Mouse (Mus musculus) neural tube, embryonic 13.5 days (tissue): ENCODE results near the gene Neurl1a. TPM values are rescaled to one million over a fixed set of nuclear protein-coding genes. Genes with fewer than 3 reads are reported as not detected.

ENCODE experiments used
- ATAC-seq: fragments of 200-750 bp; cut with Nextera tagmentation; 2 replicates; pipeline ENCODE4 v1.8.0; 2017; ENCODE audit warnings: low read depth, mild to moderate bottlenecking, moderate TSS enrichment, moderate library complexity
- H3K27ac ChIP-seq: fragments of 300-500 bp; sonication (generic); replicated peaks from 2 replicates; pipeline ENCODE4 v1.5.1; 2015; ENCODE audit warnings: moderate library complexity, mild to moderate bottlenecking, inconsistent platforms
- H3K27me3 ChIP-seq: fragments of 300-500 bp; sonication (generic); 2 replicates; pipeline ENCODE4 v1.6.1; 2015; ENCODE audit warnings: mild to moderate bottlenecking, inconsistent platforms
- H3K36me3 ChIP-seq: fragments of 300-500 bp; sonication (generic); 2 replicates; pipeline ENCODE4 v1.6.1; 2015; ENCODE audit warnings: mild to moderate bottlenecking, inconsistent platforms
- H3K4me1 ChIP-seq: fragments of 300-500 bp; sonication (generic); replicated peaks from 2 replicates; pipeline ENCODE4 v1.6.1; 2015; ENCODE audit warnings: inconsistent platforms
- H3K4me2 ChIP-seq: fragments of 300-500 bp; sonication (generic); 2 replicates; pipeline ENCODE4 v1.6.1; 2015; ENCODE audit warnings: inconsistent platforms, mild to moderate bottlenecking, moderate library complexity
- H3K4me3 ChIP-seq: fragments of 300-500 bp; sonication (generic); 2 replicates; pipeline ENCODE4 v1.5.1; 2015; ENCODE audit warnings: mild to moderate bottlenecking, inconsistent platforms
- H3K9ac ChIP-seq: fragments of 300-500 bp; sonication (generic); 2 replicates; pipeline ENCODE4 v1.6.1; 2015; ENCODE audit warnings: moderate library complexity, mild to moderate bottlenecking, inconsistent platforms
- H3K9me3 ChIP-seq: fragments of 300-500 bp; sonication (generic); 2 replicates; pipeline ENCODE4 v1.6.1; 2016; ENCODE audit warnings: inconsistent platforms
- WGBS: fragments of 180-500 bp; shearing (Covaris S2); methylation state at CpG from one replicate; pipeline ENCODE4 v1.1.7; 2015; 5-methylcytosine and 5-hydroxymethylcytosine counted together
- polyA plus RNA-seq: library from polyadenylated mRNA; unstranded; fragments of >200 nt; fragmentation: Nextera tagmentation; extraction: Ambion mirVana; gene quantifications from 2 replicates; pipeline ENCODE4 v1.2.1, GENCODE M21; 2015

Gene Neurl1a
- polyA plus RNA-seq, 1 experiment from 2014 or later: 7.6 TPM

DNA sequence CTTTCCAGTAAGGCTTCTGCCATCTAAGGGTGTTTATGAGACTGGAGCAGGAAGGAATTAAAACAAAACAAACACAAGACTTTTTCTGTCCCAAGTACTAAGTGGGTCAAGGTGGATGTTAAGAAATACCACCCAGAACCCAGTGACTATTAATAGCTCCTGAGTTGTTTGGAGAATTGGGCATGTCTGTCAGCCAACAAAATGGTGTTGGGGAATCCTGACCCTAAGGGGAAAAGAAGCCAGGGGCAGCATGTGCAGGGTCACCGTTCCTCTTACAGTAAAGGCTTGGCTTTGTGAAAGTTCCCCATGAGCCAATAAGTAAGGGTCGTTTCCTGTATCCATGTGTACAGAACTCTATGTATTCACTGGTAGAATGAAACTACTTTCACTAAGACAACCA, 76.4 kb downstream of the Neurl1a start:
- H3K9me3 ChIP-seq: no peaks in the 10 kb centered on the region
- H3K4me1 ChIP-seq: peaks cover 15% of the 10 kb centered on the region
- no peak for ATAC-seq
- H3K27me3 ChIP-seq: peaks cover 46% of the 10 kb centered on the region
- no peak overlapping the region for H3K4me2 ChIP-seq
- WGBS: 72% methylated on average over 2 of the region's 2 CpGs
- no peak overlapping the region for H3K27ac ChIP-seq
- no peak overlapping the region for H3K9ac ChIP-seq
- no peaks in the 10 kb centered on the region for H3K36me3 ChIP-seq
- H3K4me3 ChIP-seq: no peak overlapping the region

DNA sequence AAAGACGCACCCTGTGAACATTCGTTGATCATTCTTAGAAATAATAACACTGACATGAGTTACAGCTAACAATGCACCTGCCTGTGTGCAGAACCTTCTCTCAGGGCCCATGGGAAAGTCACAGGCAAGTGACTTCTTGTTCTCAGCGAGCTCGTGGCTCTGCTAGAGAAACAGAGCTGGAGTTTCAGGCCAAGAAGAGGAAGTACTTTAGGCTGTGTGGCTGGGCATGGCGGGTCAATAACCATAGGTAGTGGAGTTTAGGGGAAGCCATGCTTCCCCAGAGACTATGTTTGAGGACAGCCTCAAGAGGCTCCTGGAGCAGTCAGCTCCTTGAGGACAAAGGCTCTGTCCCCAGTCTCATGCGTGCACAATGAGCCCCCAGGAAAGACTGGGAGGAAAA, 77.3 kb downstream of the Neurl1a start:
- no peak for ATAC-seq
- peaks cover 11% of the 10 kb centered on the region for H3K4me1 ChIP-seq
- H3K4me3 ChIP-seq: no peak overlapping the region
- no peak overlapping the region for H3K27ac ChIP-seq
- no peaks in the 10 kb centered on the region for H3K36me3 ChIP-seq
- H3K27me3 ChIP-seq: peaks cover 44% of the 10 kb centered on the region
- WGBS: 79% methylated on average over 6 of the region's 6 CpGs
- no peak overlapping the region for H3K9ac ChIP-seq
- no peak overlapping the region for H3K4me2 ChIP-seq
- no peaks in the 10 kb centered on the region for H3K9me3 ChIP-seq

DNA sequence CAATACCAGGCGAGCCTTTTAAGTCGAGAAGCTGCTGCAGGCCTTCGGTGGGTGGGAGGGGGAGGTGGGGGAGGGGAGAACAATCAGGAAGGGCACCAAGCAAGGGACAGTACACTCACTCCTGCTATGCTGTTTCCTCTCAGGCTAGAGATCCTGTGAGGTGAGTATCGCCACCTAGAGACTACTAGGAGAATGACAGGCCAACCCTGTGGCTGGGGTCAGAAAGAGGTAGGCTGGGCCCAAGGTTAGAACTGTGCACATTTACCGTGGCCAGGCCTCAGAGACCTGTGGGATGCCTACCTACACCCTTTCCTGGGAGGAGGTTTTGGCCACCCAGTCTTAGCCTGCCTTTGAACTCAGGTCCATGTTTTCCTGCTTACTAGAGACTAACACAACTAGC, 81.0 kb downstream of the Neurl1a start:
- Histone ChIP-seq H3K27ac (no peak overlapping the region), H3K36me3 (no peaks in the 10 kb centered on the region), H3K4me2 (no peak overlapping the region), H3K4me1 (peaks cover 2% of the 10 kb centered on the region; the same call in 1 of the 2 replicates), H3K9me3 (no peaks in the 10 kb centered on the region), H3K27me3 (peaks cover 7% of the 10 kb centered on the region), H3K4me3 (no peak overlapping the region), H3K9ac (no peak overlapping the region)
- WGBS: 3% methylated on average over 5 of the region's 5 CpGs
- no peak for ATAC-seq

DNA sequence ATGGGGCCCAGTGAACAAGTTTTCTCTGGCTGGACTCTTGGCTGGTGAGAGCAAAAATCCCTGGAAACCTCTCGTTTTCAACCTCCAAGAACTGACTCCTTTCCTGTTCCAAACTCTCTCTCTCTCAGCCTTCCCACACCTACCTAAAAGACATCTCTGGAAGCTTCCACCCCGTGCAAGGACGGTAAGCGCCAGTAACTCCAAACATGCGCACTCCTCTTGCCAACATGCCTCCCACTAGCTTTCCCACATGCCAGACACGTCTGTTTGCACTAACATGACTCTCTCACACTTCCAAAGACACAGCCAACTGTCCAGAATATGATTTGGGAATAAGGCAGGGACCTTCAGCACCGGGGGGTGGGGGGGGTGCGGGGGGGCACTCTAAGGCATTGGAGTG, 82.6 kb downstream of the Neurl1a start:
- no peaks in the 10 kb centered on the region for H3K9me3 ChIP-seq
- H3K27me3 ChIP-seq: no peaks in the 10 kb centered on the region
- no peak overlapping the region for H3K9ac ChIP-seq
- H3K4me2 ChIP-seq: no peak overlapping the region
- H3K27ac ChIP-seq: no peak overlapping the region
- peaks cover 4% of the 10 kb centered on the region; the same call in 1 of the 2 replicates for H3K4me1 ChIP-seq
- H3K4me3 ChIP-seq: no peak overlapping the region
- ATAC-seq: no peak
- WGBS: 84% methylated on average over 8 of the region's 8 CpGs
- no peaks in the 10 kb centered on the region for H3K36me3 ChIP-seq

DNA sequence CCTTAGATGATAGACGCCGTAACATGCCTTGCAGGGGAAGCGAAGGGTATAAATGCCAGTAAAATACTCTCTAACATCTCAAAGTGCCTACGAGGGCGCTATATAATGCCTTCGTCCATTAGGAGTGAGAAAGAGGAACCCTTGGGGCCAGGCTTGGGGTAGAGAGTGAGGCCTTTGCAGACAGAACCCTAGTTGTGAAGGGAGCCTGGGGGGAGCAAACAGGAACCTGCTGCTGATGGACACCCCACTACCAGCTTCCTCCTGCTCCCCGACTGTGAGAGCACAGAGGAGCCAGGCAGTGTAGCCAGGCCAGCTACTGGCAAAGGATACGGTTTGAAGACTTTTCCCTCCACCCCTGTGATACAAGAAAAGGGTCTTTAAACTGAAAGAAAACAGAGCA, 85.0 kb downstream of the Neurl1a start:
- 89% methylated on average over 8 of the region's 8 CpGs for WGBS
- Histone ChIP-seq H3K9me3 (no peaks in the 10 kb centered on the region), H3K4me1 (peaks cover 4% of the 10 kb centered on the region; the same call in 1 of the 2 replicates)

DNA sequence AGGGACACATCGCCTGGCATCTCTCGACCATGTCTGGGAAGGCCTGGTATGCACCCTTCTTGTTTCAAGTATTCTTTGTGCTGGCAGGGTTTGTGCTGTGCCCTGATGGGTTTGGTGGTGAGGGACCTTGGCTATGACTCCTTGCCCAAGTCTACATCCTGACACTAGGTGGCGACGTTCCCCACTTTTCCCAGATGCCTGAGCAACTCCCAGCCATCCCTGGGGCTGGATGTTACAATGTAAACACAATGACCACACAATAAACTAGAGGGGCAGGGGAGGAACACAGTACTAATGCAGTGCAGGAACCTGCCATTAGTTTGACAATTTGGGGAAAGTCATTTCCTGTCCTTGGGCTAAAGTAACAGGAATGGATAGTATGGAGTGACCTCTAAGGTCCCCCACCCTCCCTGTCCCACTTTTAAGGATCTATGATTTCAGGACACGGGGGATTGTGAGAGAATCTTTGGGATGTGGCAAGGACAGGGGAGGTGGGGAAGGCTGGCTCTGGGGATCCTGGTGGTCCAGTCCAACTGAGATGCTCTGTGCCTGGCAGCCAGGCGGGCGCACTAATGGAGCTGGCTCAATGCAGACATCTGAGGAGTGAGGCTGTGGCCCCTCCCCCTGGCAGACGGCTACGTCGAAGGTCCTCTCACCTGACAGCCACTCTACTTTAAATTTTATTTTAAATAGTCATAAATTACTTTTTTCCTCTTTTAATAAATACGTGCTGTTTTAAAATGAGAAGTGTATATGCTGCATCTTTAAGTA, 85.9 kb downstream of the Neurl1a start:
- ATAC-seq: peak; percentile 62
- no peak overlapping the region for H3K9ac ChIP-seq
- H3K36me3 ChIP-seq: peaks cover 27% of the 10 kb centered on the region
- H3K4me2 ChIP-seq: no peak overlapping the region
- WGBS: 47% methylated on average over 11 of the region's 11 CpGs
- peaks cover 4% of the 10 kb centered on the region; the same call in 1 of the 2 replicates for H3K4me1 ChIP-seq
- H3K9me3 ChIP-seq: no peaks in the 10 kb centered on the region
- H3K4me3 ChIP-seq: no peak overlapping the region
- no peak overlapping the region for H3K27ac ChIP-seq
- no peaks in the 10 kb centered on the region for H3K27me3 ChIP-seq

More for the DNA sequence above, 85.0 kb downstream of the Neurl1a start:
- Histone ChIP-seq H3K27me3 (no peaks in the 10 kb centered on the region), H3K4me2 (no peak overlapping the region), H3K4me3 (no peak overlapping the region), H3K36me3 (peaks cover 23% of the 10 kb centered on the region), H3K9ac (no peak overlapping the region), H3K27ac (no peak overlapping the region)
- ATAC-seq: no peak

DNA sequence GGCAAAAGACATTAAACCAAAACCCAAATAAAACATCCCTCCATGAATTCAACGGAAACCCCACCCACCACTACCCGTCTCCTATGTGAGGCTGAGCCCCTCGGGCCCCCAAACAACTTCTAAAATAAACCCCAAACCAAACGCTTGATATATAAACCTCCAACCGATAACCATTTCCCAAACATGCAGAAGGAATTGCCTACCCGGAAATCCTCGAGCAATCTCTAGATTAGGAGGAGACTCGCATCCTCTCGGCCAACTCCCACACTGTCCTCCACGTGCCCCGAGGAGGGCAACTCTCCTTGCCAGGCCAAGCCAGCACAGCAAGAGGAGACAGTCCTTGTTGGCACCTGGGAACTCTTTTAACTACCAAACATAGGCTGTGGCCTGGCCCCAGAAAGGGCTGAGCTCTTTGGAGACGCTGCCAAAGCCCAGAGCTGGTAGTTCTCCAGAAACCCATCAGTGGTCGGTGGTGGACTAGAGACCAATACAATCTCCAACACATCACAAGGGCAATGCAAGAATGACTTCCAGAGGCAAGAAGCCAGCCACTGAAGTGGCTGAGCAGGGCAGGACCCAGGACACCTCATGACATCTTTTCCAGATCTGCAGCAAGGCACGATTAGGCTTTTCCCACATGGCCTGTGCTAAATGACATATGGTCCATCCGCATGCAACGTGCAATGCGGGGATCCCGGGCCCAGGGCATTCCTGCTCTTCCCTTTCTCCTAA, 87.6 kb downstream of the Neurl1a start:
- H3K27me3 ChIP-seq: no peaks in the 10 kb centered on the region
- no peak overlapping the region for H3K9ac ChIP-seq
- 91% methylated on average over 18 of the region's 18 CpGs for WGBS
- H3K9me3 ChIP-seq: no peaks in the 10 kb centered on the region
- ATAC-seq: no peak
- no peak overlapping the region for H3K4me2 ChIP-seq
- H3K4me1 ChIP-seq: peaks cover 4% of the 10 kb centered on the region; the same call in 1 of the 2 replicates
- H3K4me3 ChIP-seq: no peak overlapping the region
- no peak overlapping the region for H3K27ac ChIP-seq
- peaks cover 29% of the 10 kb centered on the region for H3K36me3 ChIP-seq

DNA sequence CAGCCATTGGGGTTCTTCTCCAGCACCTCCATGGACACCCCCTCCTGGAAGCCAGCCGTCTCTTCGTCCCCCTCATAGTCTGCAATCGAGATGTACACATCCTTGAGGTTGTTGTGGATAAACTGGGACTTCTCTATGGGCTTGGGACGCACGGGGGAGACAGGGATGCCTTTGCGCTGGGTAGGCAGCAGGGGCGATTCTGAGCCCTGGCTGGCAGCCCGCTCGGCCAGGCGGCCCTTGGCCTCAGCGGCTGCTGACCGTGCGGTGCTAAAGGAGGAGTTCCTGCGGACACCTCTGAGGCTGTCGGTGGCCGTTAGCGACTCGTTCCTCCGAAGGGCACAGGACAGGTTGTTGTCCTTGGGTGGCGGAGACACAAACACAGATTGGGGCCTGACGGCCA, 88.4 kb downstream of the Neurl1a start:
- Histone ChIP-seq H3K27ac (no peak overlapping the region), H3K9me3 (no peaks in the 10 kb centered on the region), H3K36me3 (peaks cover 29% of the 10 kb centered on the region), H3K4me1 (peaks cover 4% of the 10 kb centered on the region; the same call in 1 of the 2 replicates), H3K4me3 (no peak overlapping the region), H3K27me3 (no peaks in the 10 kb centered on the region), H3K9ac (no peak overlapping the region), H3K4me2 (no peak overlapping the region)
- ATAC-seq: no peak
- 89% methylated on average over 21 of the region's 21 CpGs for WGBS

DNA sequence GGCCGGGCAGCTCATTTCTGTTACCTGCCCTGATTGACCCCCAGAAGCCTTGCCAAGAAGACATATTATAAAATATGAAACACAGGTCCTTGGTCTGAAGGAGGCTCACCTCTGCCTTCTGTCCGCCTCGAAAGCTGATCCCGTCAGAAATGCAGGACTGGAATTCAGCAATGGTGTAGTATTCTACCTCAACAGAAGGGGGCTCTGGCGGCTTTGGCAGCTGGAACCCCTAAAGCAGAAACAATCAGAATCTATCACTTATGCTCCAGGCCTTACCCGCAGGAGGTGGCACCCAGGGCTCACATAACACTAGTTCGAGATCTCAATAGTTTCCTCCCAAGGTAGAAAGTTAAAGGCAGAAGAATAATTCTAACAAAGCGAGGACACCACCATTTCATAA, 91.1 kb downstream of the Neurl1a start:
- 52% methylated on average over 8 of the region's 8 CpGs for WGBS
- Histone ChIP-seq H3K36me3 (peaks cover 46% of the 10 kb centered on the region), H3K4me2 (no peak overlapping the region), H3K4me3 (no peak overlapping the region), H3K4me1 (0 out of 2 replicates have a peak, but pooled peaks cover under 1% of the 10 kb centered on the region), H3K9me3 (no peaks in the 10 kb centered on the region), H3K27me3 (no peaks in the 10 kb centered on the region), H3K9ac (no peak overlapping the region), H3K27ac (no peak overlapping the region)
- ATAC-seq: no peak

DNA sequence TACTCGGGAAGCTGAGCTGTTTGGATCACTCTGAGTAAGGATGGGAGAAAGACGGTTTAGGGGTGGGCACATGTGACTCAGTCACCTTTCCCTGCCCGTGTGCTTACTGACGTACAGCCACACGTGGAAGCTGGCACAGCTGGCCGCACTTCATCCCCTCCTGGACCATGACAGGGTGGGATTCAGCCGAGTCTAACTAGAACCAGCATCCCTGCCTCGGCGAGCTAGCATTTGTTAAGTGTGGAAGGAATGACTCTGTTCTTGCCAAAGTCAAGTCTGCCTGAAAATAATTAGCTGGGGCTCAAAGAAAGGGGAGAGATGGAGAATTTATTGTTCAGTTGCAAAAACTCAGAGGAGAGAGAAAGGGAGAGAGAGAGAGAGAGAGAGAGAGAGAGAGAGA, 91.9 kb downstream of the Neurl1a start:
- peaks cover 46% of the 10 kb centered on the region for H3K36me3 ChIP-seq
- H3K4me2 ChIP-seq: no peak overlapping the region
- ATAC-seq: no peak
- WGBS: 83% methylated on average over 9 of the region's 9 CpGs
- H3K9ac ChIP-seq: no peak overlapping the region
- no peak overlapping the region for H3K27ac ChIP-seq
- H3K27me3 ChIP-seq: no peaks in the 10 kb centered on the region
- no peaks in the 10 kb centered on the region for H3K9me3 ChIP-seq
- H3K4me3 ChIP-seq: no peak overlapping the region
- H3K4me1 ChIP-seq: no peaks in the 10 kb centered on the region

DNA sequence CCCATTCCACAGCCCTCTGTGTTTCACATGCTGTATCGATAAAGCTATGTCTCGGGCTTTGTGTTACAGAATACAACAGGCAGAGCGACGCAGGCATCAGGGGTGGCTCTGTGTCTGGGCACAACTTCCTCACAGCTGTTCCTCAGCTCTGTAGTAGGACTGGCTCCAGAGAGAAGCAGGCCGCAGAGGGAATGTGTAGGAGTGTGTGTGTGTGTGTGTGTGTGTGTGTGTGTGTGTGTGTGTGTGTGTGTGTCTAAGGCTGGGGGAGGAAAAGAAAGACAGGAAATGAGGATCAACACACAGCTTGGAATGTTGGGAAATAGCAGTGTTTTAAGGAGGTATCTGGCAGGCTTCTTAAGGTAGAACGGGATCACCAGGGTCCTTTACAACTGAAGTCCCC, 98.1 kb downstream of the Neurl1a start:
- Histone ChIP-seq H3K4me2 (no peak overlapping the region), H3K27ac (no peak overlapping the region), H3K27me3 (no peaks in the 10 kb centered on the region), H3K36me3 (peaks cover 32% of the 10 kb centered on the region), H3K9me3 (no peaks in the 10 kb centered on the region), H3K4me1 (no peaks in the 10 kb centered on the region), H3K4me3 (no peak overlapping the region), H3K9ac (no peak overlapping the region)
- 88% methylated on average over 6 of the region's 6 CpGs for WGBS
- ATAC-seq: no peak

DNA sequence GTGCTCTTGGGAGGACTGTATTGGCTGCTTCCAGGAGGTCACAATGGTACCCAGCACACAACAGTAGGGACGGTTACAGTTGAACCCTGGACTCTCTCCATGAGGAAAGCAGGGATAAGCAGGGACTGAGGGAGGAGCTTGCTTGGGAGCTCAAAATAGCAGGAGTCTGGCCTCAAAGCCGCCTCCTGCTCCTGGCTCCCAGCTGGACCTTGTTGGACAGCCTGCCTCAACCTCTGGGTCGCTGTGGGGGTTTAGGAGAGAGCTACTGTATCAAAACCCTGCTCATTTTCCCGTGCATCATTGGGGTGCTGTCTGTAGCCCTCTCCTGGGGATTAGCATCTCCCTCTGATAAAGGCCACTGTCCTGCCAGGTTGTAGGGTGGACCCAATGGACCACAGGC, 100.8 kb downstream of the Neurl1a start:
- H3K27ac ChIP-seq: no peak overlapping the region
- H3K4me2 ChIP-seq: no peak overlapping the region
- peaks cover 15% of the 10 kb centered on the region for H3K36me3 ChIP-seq
- H3K4me3 ChIP-seq: no peak overlapping the region
- no peaks in the 10 kb centered on the region for H3K9me3 ChIP-seq
- no peak overlapping the region for H3K9ac ChIP-seq
- no peaks in the 10 kb centered on the region for H3K27me3 ChIP-seq
- H3K4me1 ChIP-seq: 0 out of 2 replicates have a peak, but pooled peaks cover 5% of the 10 kb centered on the region
- no peak for ATAC-seq
- WGBS: 87% methylated on average over 4 of the region's 4 CpGs
